Mouse (Mus musculus): ENCODE results near the gene Stat6. TPM values are rescaled to one million over a fixed set of nuclear protein-coding genes. Genes with fewer than 3 reads are reported as not detected.

The Stat6 gene
- polyA plus RNA-seq (2014; fragmentation: Illumina TruSeq; extraction: RNeasy Lipid Tissue Mini Kit (QIAGEN cat#74804); ENCODE audit: low read depth, low replicate concordance), result 22.0 TPM

GRCm38 (mm10) chr10:127642772-127643552 lies at the start of gene Stat6:
Gene Stat6, plus strand, starts transcription at chr10:127642986.

GRCm38 (mm10) chr10:127620406-127621190 lies 22.2 kb upstream of the Stat6 start, which contains the start of gene Lrp1:
Gene Lrp1, minus strand, starts transcription at chr10:127621148.

GRCm38 (mm10) chr10:127666501-127667268 lies 23.9 kb downstream of the Stat6 start, which contains the start of gene Nemp1:
Gene Nemp1, plus strand, starts transcription at chr10:127666901.

GRCm38 (mm10) chr10:127668093-127669050 lies 25.6 kb downstream of the Stat6 start, which contains the start of gene Nab2:
Gene Nab2, minus strand, starts transcription at chr10:127668568.

GRCm38 (mm10) chr10:127704766-127705220 lies 62.0 kb downstream of the Stat6 start, which contains the start of gene Myo1a:
Gene Myo1a, plus strand, starts transcription at chr10:127705170.

Other genes with a start within 250 kb of the Stat6 start
- gene Stac3, start 141.3 kb upstream of the Stat6 start, polyA plus RNA-seq (2014; fragmentation: Illumina TruSeq; extraction: RNeasy Lipid Tissue Mini Kit (QIAGEN cat#74804); ENCODE audit: low read depth, low replicate concordance), result not detected
- gene Ndufa4l2, start 128.0 kb upstream of the Stat6 start, polyA plus RNA-seq (2014; fragmentation: Illumina TruSeq; extraction: RNeasy Lipid Tissue Mini Kit (QIAGEN cat#74804); ENCODE audit: low read depth, low replicate concordance), result not detected
- 7.9 TPM for gene Shmt2, start 120.5 kb upstream of the Stat6 start, polyA plus RNA-seq (2014; fragmentation: Illumina TruSeq; extraction: RNeasy Lipid Tissue Mini Kit (QIAGEN cat#74804); ENCODE audit: low read depth, low replicate concordance)
- gene Nxph4, start 108.4 kb upstream of the Stat6 start, polyA plus RNA-seq (2014; fragmentation: Illumina TruSeq; extraction: RNeasy Lipid Tissue Mini Kit (QIAGEN cat#74804); ENCODE audit: low read depth, low replicate concordance), result not detected
- gene Lrp1, start 21.8 kb upstream of the Stat6 start, polyA plus RNA-seq (2014; fragmentation: Illumina TruSeq; extraction: RNeasy Lipid Tissue Mini Kit (QIAGEN cat#74804); ENCODE audit: low read depth, low replicate concordance), result 1.5 TPM
- 5.9 TPM for gene Nemp1, start 23.9 kb downstream of the Stat6 start, polyA plus RNA-seq (2014; fragmentation: Illumina TruSeq; extraction: RNeasy Lipid Tissue Mini Kit (QIAGEN cat#74804); ENCODE audit: low read depth, low replicate concordance)
- 1.2 TPM for gene Nab2, start 25.6 kb downstream of the Stat6 start, polyA plus RNA-seq (2014; fragmentation: Illumina TruSeq; extraction: RNeasy Lipid Tissue Mini Kit (QIAGEN cat#74804); ENCODE audit: low read depth, low replicate concordance)
- gene Myo1a, start 62.2 kb downstream of the Stat6 start, polyA plus RNA-seq (2014; fragmentation: Illumina TruSeq; extraction: RNeasy Lipid Tissue Mini Kit (QIAGEN cat#74804); ENCODE audit: low read depth, low replicate concordance), result not detected
- gene Tac2, start 81.5 kb downstream of the Stat6 start, polyA plus RNA-seq (2014; fragmentation: Illumina TruSeq; extraction: RNeasy Lipid Tissue Mini Kit (QIAGEN cat#74804); ENCODE audit: low read depth, low replicate concordance), result not detected
- gene Zbtb39, start 96.6 kb downstream of the Stat6 start, polyA plus RNA-seq (2014; fragmentation: Illumina TruSeq; extraction: RNeasy Lipid Tissue Mini Kit (QIAGEN cat#74804); ENCODE audit: low read depth, low replicate concordance), result 2.1 TPM
- 0.61 TPM for gene Gpr182, start 108.7 kb downstream of the Stat6 start, polyA plus RNA-seq (2014; fragmentation: Illumina TruSeq; extraction: RNeasy Lipid Tissue Mini Kit (QIAGEN cat#74804); ENCODE audit: low read depth, low replicate concordance)
- gene Rdh1, start 116.7 kb downstream of the Stat6 start, polyA plus RNA-seq (2014; fragmentation: Illumina TruSeq; extraction: RNeasy Lipid Tissue Mini Kit (QIAGEN cat#74804); ENCODE audit: low read depth, low replicate concordance), result 1.1 TPM
- not detected for gene Rdh16f1, start 116.8 kb downstream of the Stat6 start, polyA plus RNA-seq (2014; fragmentation: Illumina TruSeq; extraction: RNeasy Lipid Tissue Mini Kit (QIAGEN cat#74804); ENCODE audit: low read depth, low replicate concordance)
- gene Rdh9, start 133.4 kb downstream of the Stat6 start, polyA plus RNA-seq (2014; fragmentation: Illumina TruSeq; extraction: RNeasy Lipid Tissue Mini Kit (QIAGEN cat#74804); ENCODE audit: low read depth, low replicate concordance), result 3.0 TPM
- gene Rdh16, start 158.2 kb downstream of the Stat6 start, polyA plus RNA-seq (2014; fragmentation: Illumina TruSeq; extraction: RNeasy Lipid Tissue Mini Kit (QIAGEN cat#74804); ENCODE audit: low read depth, low replicate concordance), result 190 TPM
- 2.4 TPM for gene Rdh19, start 206.9 kb downstream of the Stat6 start, polyA plus RNA-seq (2014; fragmentation: Illumina TruSeq; extraction: RNeasy Lipid Tissue Mini Kit (QIAGEN cat#74804); ENCODE audit: low read depth, low replicate concordance)
- 144 TPM for gene Rdh16f2, start 223.5 kb downstream of the Stat6 start, polyA plus RNA-seq (2014; fragmentation: Illumina TruSeq; extraction: RNeasy Lipid Tissue Mini Kit (QIAGEN cat#74804); ENCODE audit: low read depth, low replicate concordance)
- not detected for gene Rdh7, start 245.8 kb downstream of the Stat6 start, polyA plus RNA-seq (2014; fragmentation: Illumina TruSeq; extraction: RNeasy Lipid Tissue Mini Kit (QIAGEN cat#74804); ENCODE audit: low read depth, low replicate concordance)